Mouse (Mus musculus) CD4-positive helper T cell, adult 2 months (primary cell): ENCODE data around the gene Gm20379.

Experiments used
- DNase-seq: peaks from one replicate; pipeline ENCODE4 v3.0.0-alpha.2; 2012; ENCODE audit warnings: low read depth, missing footprints, low spot score

The Gm20379 gene

DNA sequence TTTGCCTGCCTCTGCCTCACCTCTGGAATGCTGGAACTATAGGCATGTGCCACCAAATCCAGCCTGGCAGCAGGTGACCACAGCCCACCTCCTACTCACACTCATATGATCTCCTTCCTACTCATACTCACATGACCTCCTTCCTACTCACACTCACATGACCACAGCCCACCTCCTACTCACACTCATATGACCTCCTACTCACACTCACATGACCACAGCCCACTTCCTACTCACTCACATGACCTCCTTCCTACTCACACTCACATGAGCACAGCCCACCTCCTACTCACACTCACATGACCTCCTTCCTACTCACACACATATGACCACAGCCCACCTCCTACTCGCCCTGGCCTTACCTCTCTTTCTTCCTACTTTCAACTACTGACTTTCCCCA is 31.1 kb downstream of the Gm20379 start:
- peak; percentile 34 for DNase-seq

DNA sequence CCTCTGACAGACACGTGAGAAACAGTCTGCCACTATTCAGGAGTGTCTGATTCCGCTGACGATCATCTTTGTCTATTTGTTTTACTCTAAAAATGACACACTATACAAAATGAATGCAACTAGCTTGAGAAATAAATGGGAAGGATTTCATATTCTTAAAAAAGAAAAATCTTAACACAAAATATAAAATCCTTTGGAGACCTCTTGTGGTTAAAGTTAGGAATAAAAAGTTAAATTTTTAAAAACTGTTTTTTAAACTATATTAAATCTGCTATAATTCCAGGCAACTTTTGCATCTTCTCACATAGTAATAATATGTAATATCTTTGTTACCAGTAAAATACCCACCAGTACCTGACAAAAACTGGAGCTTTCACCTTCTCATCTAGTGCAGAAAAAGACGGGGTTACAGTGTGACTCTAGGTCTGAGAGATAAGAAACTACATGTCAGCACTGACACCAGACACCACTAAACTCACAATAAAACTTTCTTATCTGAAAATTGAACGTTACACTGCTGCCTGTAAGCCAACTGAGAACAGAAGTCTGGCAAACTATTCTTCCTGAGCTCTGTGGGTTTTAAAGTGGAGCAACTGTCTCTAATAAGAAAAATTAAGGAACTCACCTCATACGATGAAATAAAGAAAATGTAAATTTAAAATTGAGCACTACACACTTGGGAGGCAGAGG is 32.1 kb downstream of the Gm20379 start:
- DNase-seq: no peak

DNA sequence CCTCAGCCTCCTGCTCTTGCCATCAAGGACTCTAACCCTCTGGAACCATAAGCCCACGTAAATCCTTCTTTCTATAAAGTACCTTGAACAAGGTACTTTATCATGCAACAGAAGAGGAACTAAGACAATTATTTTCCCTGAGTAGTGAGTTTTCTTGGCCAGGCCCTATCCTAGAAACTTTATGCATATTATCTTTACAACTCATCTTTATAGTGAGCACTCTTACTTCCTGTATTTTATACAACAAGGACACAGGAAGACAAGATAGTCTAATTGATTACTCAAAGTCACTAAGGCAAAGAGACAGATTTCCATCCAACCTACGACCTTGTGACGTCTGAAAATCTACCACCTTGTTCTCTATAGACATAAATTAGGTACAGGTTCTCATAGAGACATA is 34.0 kb downstream of the Gm20379 start:
- no peak for DNase-seq

DNA sequence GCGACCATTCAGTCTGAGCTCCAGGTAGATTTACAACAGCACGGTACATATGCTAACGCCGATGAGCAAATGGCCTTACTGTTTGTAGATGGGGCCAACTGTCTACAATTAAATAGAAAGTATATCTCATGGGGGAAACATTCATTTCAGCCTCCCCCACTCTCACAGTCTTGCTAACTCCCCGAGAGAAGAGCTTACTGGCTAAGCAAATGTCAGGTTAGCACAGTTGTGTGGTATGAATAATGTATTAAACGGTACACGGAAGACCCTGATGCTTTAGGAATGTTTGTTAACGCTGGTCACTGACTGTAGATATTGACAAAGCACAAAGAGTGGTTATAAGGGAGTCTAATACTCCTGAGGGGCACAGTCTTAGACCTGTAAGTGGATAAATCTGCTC is 38.3 kb downstream of the Gm20379 start:
- no peak for DNase-seq

DNA sequence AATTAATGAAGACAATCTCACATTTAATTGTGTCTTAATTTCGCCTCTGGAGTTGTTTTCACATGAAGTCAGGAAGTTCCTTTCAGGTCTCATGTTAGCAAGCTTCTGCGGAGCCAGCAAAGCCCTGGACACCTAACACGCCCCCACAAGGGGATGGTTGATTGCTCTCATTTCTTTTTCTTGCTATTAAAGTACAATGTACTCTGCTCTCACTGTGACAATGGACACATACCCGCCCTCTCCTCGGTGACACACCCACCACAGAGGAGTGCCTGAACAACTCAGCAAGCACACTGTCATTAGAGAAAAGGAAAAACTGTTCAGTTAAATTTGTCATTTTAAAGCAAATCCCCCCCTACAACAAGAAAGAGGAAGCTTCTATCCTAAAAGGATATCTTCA is 40.6 kb downstream of the Gm20379 start:
- no peak for DNase-seq

DNA sequence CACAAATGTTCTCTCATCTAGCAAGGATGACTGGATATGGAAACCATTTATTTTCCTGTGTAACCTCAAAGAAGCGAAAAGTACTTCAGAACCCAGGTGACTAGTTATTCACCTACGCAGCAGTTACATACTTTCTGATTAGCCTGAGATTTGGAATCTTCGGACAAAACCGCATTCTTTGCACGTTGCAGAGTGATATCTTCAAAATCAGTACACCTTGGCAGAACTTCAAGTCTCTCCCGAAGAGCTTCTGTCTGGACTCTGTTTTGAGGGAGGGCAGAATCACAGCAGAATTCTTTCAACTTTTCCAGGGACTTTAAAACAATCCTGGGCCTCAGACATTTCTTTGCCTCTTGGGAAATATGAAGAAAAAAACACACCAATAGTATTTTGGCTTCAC is 45.3 kb downstream of the Gm20379 start:
- DNase-seq: no peak

DNA sequence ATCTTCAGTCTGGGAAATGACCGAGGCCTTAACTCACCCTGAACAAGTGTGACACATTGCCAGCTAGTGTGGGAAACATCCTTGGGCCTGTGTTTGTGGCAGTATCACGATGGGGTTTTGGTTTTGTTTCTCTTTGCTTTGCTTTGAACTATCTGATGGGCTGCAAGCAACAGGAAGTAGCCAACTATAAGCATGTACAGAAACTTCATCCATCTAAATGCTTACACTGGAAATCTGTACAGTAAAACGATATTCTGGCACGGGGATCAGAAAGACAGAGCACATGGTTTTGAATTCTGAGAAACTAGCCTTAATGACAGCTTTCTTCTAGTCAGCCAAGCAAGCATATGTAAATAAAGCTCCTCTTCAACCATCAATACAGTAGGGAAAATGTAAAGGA is 48.2 kb downstream of the Gm20379 start:
- DNase-seq: peak; percentile 79

DNA sequence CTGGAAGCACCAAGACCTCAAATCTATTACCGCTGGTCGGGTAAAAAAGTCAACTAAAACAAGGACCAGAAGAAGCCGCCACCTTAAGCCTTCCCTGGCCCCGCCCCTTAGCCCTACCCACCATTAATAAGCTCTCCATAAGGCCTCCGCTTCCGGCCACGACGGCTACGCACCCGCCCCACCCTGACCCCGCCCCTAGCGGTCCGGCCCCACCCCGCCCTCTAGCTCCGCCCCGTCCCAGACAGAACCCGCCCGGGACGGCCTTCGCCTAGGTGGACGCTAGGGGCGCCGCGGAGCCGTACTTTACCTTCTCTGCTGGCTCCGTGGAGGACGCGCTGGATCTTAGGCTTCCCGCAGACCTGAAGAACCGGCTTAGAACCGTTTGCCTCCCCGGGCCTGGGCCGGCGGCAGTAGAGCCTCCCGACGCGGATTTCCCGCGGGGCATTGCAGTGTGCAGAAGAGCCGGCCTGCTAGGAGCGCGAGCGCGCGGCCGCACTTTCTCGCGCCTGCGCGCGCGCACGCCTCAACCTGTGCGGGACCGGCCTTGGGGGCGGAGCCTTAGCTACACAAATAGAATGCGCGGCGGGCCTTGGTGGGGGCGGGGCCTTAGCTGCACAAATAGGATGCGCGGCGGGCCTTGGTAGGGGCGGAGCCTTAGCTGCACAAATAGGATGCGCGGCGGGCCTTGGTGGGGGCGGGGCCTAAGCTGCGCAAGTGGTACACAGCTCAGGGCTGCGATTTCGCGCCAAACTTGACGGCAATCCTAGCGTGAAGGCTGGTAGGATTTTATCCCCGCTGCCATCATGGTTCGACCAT is 48.9 kb downstream of the Gm20379 start, which contains the start of the genes Dhfr and Msh3:
Gene Dhfr (plus strand): TSS at position 271 of the 816 bp plus-strand sequence.
Gene Msh3 (minus strand): TSS at position 548 of the 816 bp plus-strand sequence.
- DNase-seq: peak; percentile 99

DNA sequence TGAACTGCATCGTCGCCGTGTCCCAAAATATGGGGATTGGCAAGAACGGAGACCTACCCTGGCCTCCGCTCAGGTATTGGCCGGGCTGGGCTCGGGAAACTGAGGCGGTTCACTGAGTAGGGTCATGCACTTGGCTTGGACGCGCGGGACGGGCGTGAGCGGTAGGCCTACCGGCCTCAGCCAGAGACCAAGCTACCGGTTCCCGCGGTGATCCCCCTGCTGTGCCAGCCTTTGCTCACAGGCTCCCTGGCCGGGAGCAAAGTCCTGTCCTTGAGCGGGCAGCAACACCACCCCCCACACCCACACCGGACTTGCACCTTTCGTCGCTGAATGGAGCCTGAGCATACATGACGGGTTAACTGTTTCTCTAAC is 49.5 kb downstream of the Gm20379 start:
- DNase-seq: no peak

DNA sequence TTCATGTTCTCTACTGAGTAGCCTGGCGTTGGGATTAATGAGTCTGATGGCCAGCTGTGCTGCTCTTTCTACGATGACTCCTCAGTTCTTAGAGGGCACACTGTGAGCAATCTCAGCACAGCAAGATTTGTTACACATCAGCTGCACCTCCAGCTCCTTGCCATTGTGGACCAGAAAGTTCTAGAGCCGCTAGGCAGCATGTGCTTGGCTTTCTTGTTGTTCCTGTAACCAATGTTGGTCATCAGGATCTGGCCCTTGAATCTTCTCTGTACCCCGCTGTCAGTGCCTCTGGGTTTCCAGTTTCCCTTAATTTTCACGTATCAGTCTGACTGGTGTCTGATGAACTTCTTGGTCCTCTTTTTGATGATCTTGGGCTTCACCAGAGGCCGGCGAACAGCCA is 50.6 kb downstream of the Gm20379 start:
- DNase-seq: no peak
